Mouse (Mus musculus) adrenal gland (tissue): ENCODE measurements around the gene Lelp1.

ENCODE experiments used
- intact Hi-C: fragments of 180-260 bp; cut with DNase I; formaldehyde crosslinking; loops from one replicate; pipeline ENCODE4 v1.15.1; 2025
- long read RNA-seq, 2 experiments: library from polyadenylated mRNA; unstranded; transcript quantifications; one replicate each; pipeline ENCODE4 v2.0.0; 2020; ENCODE audit warnings: borderline replicate concordance in 1 of 2; ENCODE audit not compliant: insufficient replicate concordance in 1 of 2

Lelp1 gene
- long read RNA-seq, experiment 1, result 0 reads
- long read RNA-seq, experiment 2, result 0 reads

GRCm38 (mm10) chr3:92142644-92143043 is at the start of gene Lelp1:
Lelp1 (minus strand) TSS chr3:92142744.
- intact Hi-C loops, result no loop called here

GRCm38 (mm10) chr3:92176880-92177279 is 34.3 kb upstream of the Lelp1 start:
- intact Hi-C loops, result no loop called here

- intact Hi-C loops, result no loop called here
Measured at GRCm38 (mm10) chr3:92169847-92170246, 27.3 kb upstream of the Lelp1 start.

GRCm38 (mm10) chr3:92153322-92153721 is 10.8 kb upstream of the Lelp1 start:
- intact Hi-C loops, result loop anchor here (5.0 to 10.0 kb wide), 2 partner anchors 241 to 449 kb away; no protein-coding TSS in a partner anchor

GRCm38 (mm10) chr3:92150631-92151277 is 8.2 kb upstream of the Lelp1 start:
- intact Hi-C loops, result loop anchor here (1.0 to 10.0 kb wide), 3 partner anchors 244 to 452 kb away; no protein-coding TSS in a partner anchor

- intact Hi-C loops, result no loop called here
Measured at GRCm38 (mm10) chr3:92147913-92148312, 5.4 kb upstream of the Lelp1 start.

- intact Hi-C loops, result no loop called here
Measured at GRCm38 (mm10) chr3:92147420-92147819, 4.9 kb upstream of the Lelp1 start.

- intact Hi-C loops, result no loop called here
Measured at GRCm38 (mm10) chr3:92123847-92124246, 18.7 kb downstream of the Lelp1 start, which contains the start of gene Prr9. Prr9 (minus strand) TSS chr3:92123947.

- intact Hi-C loops, result no loop called here
Measured at GRCm38 (mm10) chr3:92120902-92121301, 21.6 kb downstream of the Lelp1 start.

GRCm38 (mm10) chr3:92117930-92118329 is 24.6 kb downstream of the Lelp1 start:
- intact Hi-C loops, result no loop called here

GRCm38 (mm10) chr3:92111526-92111925 is 31.0 kb downstream of the Lelp1 start:
- intact Hi-C loops, result no loop called here

GRCm38 (mm10) chr3:92110790-92111189 is 31.8 kb downstream of the Lelp1 start:
- intact Hi-C loops, result no loop called here

- intact Hi-C loops, result loop anchor here (2.0 kb wide), 1 partner anchor 56 kb away; no protein-coding TSS in a partner anchor
Measured at GRCm38 (mm10) chr3:92106582-92106981, 36.0 kb downstream of the Lelp1 start.
